Mouse (Mus musculus) left cerebral cortex, postnatal 25 days (tissue): Measurements from ENCODE around the gene Plekhh3. TPM values are rescaled to one million over a fixed set of nuclear protein-coding genes. Genes with fewer than 3 reads are reported as not detected.
"Not testable (repeated sequence)": the region's sequence is repeated elsewhere in the genome, so short reads cannot be mapped to it uniquely, and the experiment has no call there.

Experiments
- DNase-seq, 2 experiments: peaks; one replicate each; pipeline ENCODE4 v3.0.0; 2022; ENCODE audit warnings: low spot score in 2 of 2, mixed read lengths in 1 of 2
- intact Hi-C: fragments of 180-260 bp; cut with DNase I; formaldehyde crosslinking; loops from one replicate; pipeline ENCODE4 v1.15.1; 2025
- microRNA-seq, 2 experiments: library from miRNA; unstranded; fragments of <30 nt; microRNA quantifications; one replicate each; pipeline ENCODE4 v1.2.0; 2022
- total RNA-seq, 2 experiments: library from RNA; stranded (reverse); gene quantifications; 2 replicates each; pipeline ENCODE4 v1.2.3; 2021

The Plekhh3 gene
- total RNA-seq, 2 experiments from 2014 or later: 8.8 to 11.5 TPM

GRCm38 (mm10) chr11:101131187-101131586 lies 40.0 kb downstream of the Plekhh3 start:
- intact Hi-C loops: no loop called here
- DNase-seq: no peak

GRCm38 (mm10) chr11:101130056-101130756 lies 40.9 kb downstream of the Plekhh3 start:
- intact Hi-C loops: no loop called here
- DNase-seq: no peak

GRCm38 (mm10) chr11:101128996-101129577 lies 42.1 kb downstream of the Plekhh3 start:
- intact Hi-C loops: no loop called here
- DNase-seq: no peak

GRCm38 (mm10) chr11:101127075-101127474 lies 44.1 kb downstream of the Plekhh3 start:
- intact Hi-C loops: no loop called here
- DNase-seq: no peak

GRCm38 (mm10) chr11:101125008-101125407 lies 46.1 kb downstream of the Plekhh3 start:
- intact Hi-C loops, DNase-seq: not testable (repeated sequence)

GRCm38 (mm10) chr11:101124494-101124893 lies 46.7 kb downstream of the Plekhh3 start:
- intact Hi-C loops, DNase-seq: not testable (repeated sequence)

- DNase-seq: no peak
- intact Hi-C loops: loop anchor here (2.0 kb wide), 1 partner anchor 50 kb away; the partner anchor contains the start of genes Cntnap1 and Plekhh3
Measured at GRCm38 (mm10) chr11:101120545-101121188, 50.5 kb downstream of the Plekhh3 start.

GRCm38 (mm10) chr11:101119761-101120544 lies 51.2 kb downstream of the Plekhh3 start, which contains the start of the genes Retreg3 and Tubg1:
Gene Retreg3, minus strand, starts transcription at chr11:101119893.
Gene Tubg1, plus strand, starts transcription at chr11:101119938.
- intact Hi-C loops: loop anchor here (2.0 kb wide), 2 partner anchors 33 to 51 kb away; partner anchors contain the start of genes Cntnap1, Mlx and Plekhh3

GRCm38 (mm10) chr11:101119131-101119760 lies 51.9 kb downstream of the Plekhh3 start:
- intact Hi-C loops: loop anchor here (2.0 kb wide), 1 partner anchor 32 kb away; the partner anchor contains the start of gene Mlx
- DNase-seq: no peak

More at GRCm38 (mm10) chr11:101119761-101120544, 51.2 kb downstream of the Plekhh3 start, which contains the start of the genes Retreg3 and Tubg1:
- DNase-seq: peak; percentile 99

GRCm38 (mm10) chr11:101118105-101118504 lies 53.0 kb downstream of the Plekhh3 start:
- intact Hi-C loops: loop anchor here (2.0 kb wide), 1 partner anchor 31 kb away; the partner anchor contains the start of gene Mlx
- no peak for DNase-seq

- DNase-seq: no peak
- intact Hi-C loops: no loop called here
Measured at GRCm38 (mm10) chr11:101115564-101115963, 55.6 kb downstream of the Plekhh3 start.

Small RNA genes lying within 50 kb of the gene (microRNA-seq; reads per million reads assigned to microRNA genes)
- 0 reads per million in 2 experiments for gene Gm27626

Other genes starting within 250 kb of the Plekhh3 start
- 10 to 100 TPM; 44.1 to 45.0 TPM for gene Stat3, start 231.8 kb downstream of the Plekhh3 start, total RNA-seq
- gene Cavin1, start 200.5 kb downstream of the Plekhh3 start, total RNA-seq: 10 to 100 TPM; 16.6 to 18.0 TPM
- gene Atp6v0a1, start 161.9 kb downstream of the Plekhh3 start, total RNA-seq: 100 to 1,000 TPM; 465 to 475 TPM
- gene Naglu, start 101.3 kb downstream of the Plekhh3 start, total RNA-seq: 1 to 10 TPM; 7.6 to 8.3 TPM
- 1 to 10 TPM; 1.2 to 1.4 TPM for gene Hsd17b1, start 92.9 kb downstream of the Plekhh3 start, total RNA-seq
- gene Coasy, start 88.8 kb downstream of the Plekhh3 start, total RNA-seq: 10 to 100 TPM; 26.0 to 28.5 TPM
- gene Mlx, start 84.1 kb downstream of the Plekhh3 start, total RNA-seq: 10 to 100 TPM; 47.1 to 53.0 TPM
- 1 to 10 TPM; 3.6 to 3.9 TPM for gene Psmc3ip, start 75.9 kb downstream of the Plekhh3 start, total RNA-seq
- gene Retreg3, start 51.5 kb downstream of the Plekhh3 start, total RNA-seq: 10 to 100 TPM; 56.2 to 56.7 TPM
- gene Tubg1, start 51.4 kb downstream of the Plekhh3 start, total RNA-seq: 10 to 100 TPM; 44.9 to 46.6 TPM
- 10 to 100 TPM; 47.5 to 48.6 TPM for gene Tubg2, start 15.4 kb downstream of the Plekhh3 start, total RNA-seq
- gene Cntnap1, start 828 bp downstream of the Plekhh3 start, total RNA-seq: 100 to 1,000 TPM; 153 to 170 TPM
- under 1 TPM; 0.18 to 0.28 TPM for gene Ccr10, start 4.1 kb upstream of the Plekhh3 start, total RNA-seq
- 10 to 100 TPM; 42.8 to 48.5 TPM for gene Ezh1, start 55.1 kb upstream of the Plekhh3 start, total RNA-seq
- 10 to 100 TPM; 39.9 to 44.5 TPM for gene Ramp2, start 74.7 kb upstream of the Plekhh3 start, total RNA-seq
- gene Vps25, start 82.4 kb upstream of the Plekhh3 start, total RNA-seq: 10 to 100 TPM; 62.4 to 65.7 TPM
- gene Wnk4, start 89.2 kb upstream of the Plekhh3 start, total RNA-seq: 1 to 10 TPM; 2.2 to 7.9 TPM
- under 1 TPM; 0.21 to 0.27 TPM for gene Cntd1, start 107.7 kb upstream of the Plekhh3 start, total RNA-seq
- gene Coa3, start 107.8 kb upstream of the Plekhh3 start, total RNA-seq: 10 to 100 TPM; 95.3 to 98.8 TPM
- gene Becn1, start 130.9 kb upstream of the Plekhh3 start, total RNA-seq: 100 to 1,000 TPM; 213 to 229 TPM
- 100 to 1,000 TPM; 114 to 116 TPM for gene Psme3, start 144.9 kb upstream of the Plekhh3 start, total RNA-seq
- 1 to 10 TPM; 4.8 to 7.4 TPM for gene Aoc2, start 153.7 kb upstream of the Plekhh3 start, total RNA-seq
- under 1 TPM; 0.69 to 0.73 TPM for gene Aoc3, start 159.3 kb upstream of the Plekhh3 start, total RNA-seq
- under 1 TPM in 1 of 2 experiments, not detected in 1; 0.14 TPM for gene G6pc, start 196.2 kb upstream of the Plekhh3 start, total RNA-seq
- gene Aarsd1, start 246.3 kb upstream of the Plekhh3 start, total RNA-seq: 10 to 100 TPM; 38.7 to 40.1 TPM